Mouse (Mus musculus) limb, embryonic 12.5 days (tissue): ENCODE results near the gene Gm2026. TPM values are rescaled to one million over a fixed set of nuclear protein-coding genes. Genes with fewer than 3 reads are reported as not detected.
"Not testable (repeated sequence)": the region's sequence is repeated elsewhere in the genome, so short reads cannot be mapped to it uniquely, and the experiment has no call there.

Source experiments
- ATAC-seq: fragments of 200-750 bp; cut with Nextera tagmentation; 2 replicates; pipeline ENCODE4 v1.8.0; 2017; ENCODE audit warnings: low read depth, moderate TSS enrichment; ENCODE audit not compliant: insufficient number of reproducible peaks, insufficient read depth, low FRiP score, low TSS enrichment
- H3K27ac ChIP-seq: fragments of 300-500 bp; sonication (generic); 2 replicates; pipeline ENCODE4 v1.5.1; 2016; ENCODE audit warnings: mild to moderate bottlenecking, moderate library complexity
- H3K27me3 ChIP-seq: fragments of 300-500 bp; sonication (generic); 2 replicates; pipeline ENCODE4 v1.6.1; 2016; ENCODE audit warnings: mild to moderate bottlenecking, moderate library complexity
- H3K36me3 ChIP-seq: fragments of 300-500 bp; sonication (generic); 2 replicates; pipeline ENCODE4 v1.6.1; 2016; ENCODE audit warnings: mild to moderate bottlenecking, moderate library complexity
- H3K4me1 ChIP-seq: fragments of 300-500 bp; sonication (generic); replicated peaks from 2 replicates; pipeline ENCODE4 v1.6.1; 2016
- H3K4me2 ChIP-seq: fragments of 300-500 bp; sonication (generic); 2 replicates; pipeline ENCODE4 v1.6.1; 2016; ENCODE audit warnings: mild to moderate bottlenecking, moderate library complexity
- H3K4me3 ChIP-seq: fragments of 300-500 bp; sonication (generic); replicated peaks from 2 replicates; pipeline ENCODE4 v1.5.1; 2016; ENCODE audit warnings: mild to moderate bottlenecking
- H3K9ac ChIP-seq: fragments of 300-500 bp; sonication (generic); replicated peaks from 2 replicates; pipeline ENCODE4 v1.6.1; 2016; ENCODE audit warnings: mild to moderate bottlenecking, moderate library complexity
- H3K9me3 ChIP-seq: fragments of 300-500 bp; sonication (generic); 2 replicates; pipeline ENCODE4 v1.6.1; 2016; ENCODE audit warnings: mild to moderate bottlenecking, moderate library complexity
- WGBS: fragments of 180-500 bp; shearing (Covaris S2); methylation state at CpG from one replicate; pipeline ENCODE4 v1.1.7; 2016; 5-methylcytosine and 5-hydroxymethylcytosine counted together
- polyA plus RNA-seq: library from polyadenylated mRNA; unstranded; fragments of >200 nt; fragmentation: Nextera tagmentation; extraction: Ambion mirVana; gene quantifications from 2 replicates; pipeline ENCODE4 v1.2.1, GENCODE M21; 2016

Gene Gm2026
- 25.7 and 33.3 TPM in 2 replicates for polyA plus RNA-seq

DNA sequence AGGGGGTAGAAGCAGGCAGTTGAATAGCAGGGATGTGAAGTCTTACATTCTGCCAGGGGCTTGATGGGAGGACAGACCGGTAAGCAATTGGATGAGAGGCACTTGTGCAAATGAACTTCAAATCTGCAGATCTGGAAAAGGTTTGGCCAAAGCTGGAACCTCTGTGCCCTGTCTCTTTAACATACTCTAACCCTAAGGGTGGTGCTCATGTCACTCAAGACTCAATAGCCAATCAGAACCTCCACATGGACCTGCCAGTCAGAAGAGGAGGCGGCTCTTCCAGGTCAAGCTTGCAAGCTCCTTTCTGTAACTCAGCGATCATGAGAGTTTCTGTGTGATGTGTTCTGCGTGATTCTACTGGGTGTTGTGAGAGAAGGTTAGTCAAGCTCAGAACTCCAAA is at the start of gene Gm2026:
TSS of gene Gm2026 (plus strand) at position 301 of the 400 bp plus-strand sequence.
- no CpG with 5 or more reads among the region's 4 CpGs for WGBS
- H3K27me3 ChIP-seq, H3K4me3 ChIP-seq, H3K4me1 ChIP-seq, H3K36me3 ChIP-seq, H3K9ac ChIP-seq, H3K9me3 ChIP-seq, H3K27ac ChIP-seq, ATAC-seq, H3K4me2 ChIP-seq: not testable (repeated sequence)

GRCm38 (mm10) chr2:175931000-175931399 is 34.1 kb upstream of the Gm2026 start, which contains the start of gene Zfp966:
Gene Zfp966, minus strand, starts transcription at chr2:175931100.
- not testable (repeated sequence) for H3K9ac ChIP-seq, H3K4me1 ChIP-seq, ATAC-seq

More at GRCm38 (mm10) chr2:175931000-175931399, 34.1 kb upstream of the Gm2026 start, which contains the start of gene Zfp966:
- H3K27ac ChIP-seq, H3K27me3 ChIP-seq, H3K4me2 ChIP-seq, H3K9me3 ChIP-seq, H3K36me3 ChIP-seq, H3K4me3 ChIP-seq: not testable (repeated sequence)
- no CpG with 5 or more reads among the region's 6 CpGs for WGBS

Other genes with a start within 250 kb of the Gm2026 start
- not detected in 2 replicates for gene Gm2007, start 223.8 kb upstream of the Gm2026 start, polyA plus RNA-seq
- 5.8 and 6.7 TPM in 2 replicates for gene Gm14288, start 164.2 kb upstream of the Gm2026 start, polyA plus RNA-seq
- gene Gm6710, start 96.1 kb upstream of the Gm2026 start, polyA plus RNA-seq, result 18.5 and 22.7 TPM in 2 replicates
- gene Zfp966, start 34.2 kb upstream of the Gm2026 start, polyA plus RNA-seq, result 5.7 and 6.2 TPM in 2 replicates
- 1.2 and 1.6 TPM in 2 replicates for gene Gm2004, start 184.5 kb downstream of the Gm2026 start, polyA plus RNA-seq